Mouse (Mus musculus) thymus, adult 2 months (tissue): ENCODE data around the gene Mgea5. TPM values are rescaled to one million over a fixed set of nuclear protein-coding genes. Genes with fewer than 3 reads are reported as not detected.
A peak's percentile ranks its signal among the peaks of the same experiment; 100 is the strongest.

Experiments
- DNase-seq: peaks from one replicate; pipeline ENCODE4 v3.0.0; 2021
- H3K27ac ChIP-seq: fragments of 200-500 bp; 2 replicates; pipeline ENCODE4 v1.5.1; 2012; ENCODE audit warnings: low read length, control low read depth; ENCODE audit not compliant: control insufficient read depth, insufficient read depth
- H3K27me3 ChIP-seq: fragments of 200-500 bp; 2 replicates; pipeline ENCODE4 v1.6.1; 2012; ENCODE audit warnings: mild to moderate bottlenecking, low read length, moderate library complexity, mixed read lengths; ENCODE audit not compliant: control insufficient read depth, insufficient read depth
- H3K36me3 ChIP-seq: fragments of 200-500 bp; 2 replicates; pipeline ENCODE4 v1.6.1; 2012; ENCODE audit warnings: mild to moderate bottlenecking, low read length, moderate library complexity; ENCODE audit not compliant: control insufficient read depth, insufficient read depth
- H3K4me1 ChIP-seq: fragments of 200-500 bp; replicated peaks from 2 replicates; pipeline ENCODE4 v1.6.1; 2012; ENCODE audit warnings: low read length; ENCODE audit not compliant: control insufficient read depth, insufficient read depth
- H3K4me3 ChIP-seq: fragments of 200-500 bp; 2 replicates; pipeline ENCODE4 v1.5.1; 2012; ENCODE audit warnings: mild to moderate bottlenecking, low read length, control low read depth, moderate library complexity; ENCODE audit not compliant: control insufficient read depth, insufficient read depth
- CTCF ChIP-seq: fragments of 200-500 bp; IDR thresholded peaks from 2 replicates; pipeline ENCODE4 v1.5.1; 2012; ENCODE audit warnings: mild to moderate bottlenecking, control low read depth, low read length, moderate library complexity, borderline replicate concordance; ENCODE audit not compliant: control insufficient read depth, poor library complexity, insufficient read depth; ENCODE audit errors: extremely low read depth
- POLR2A ChIP-seq: fragments of 200-500 bp; IDR thresholded peaks from 2 replicates; pipeline ENCODE4 v1.6.1; 2012; ENCODE audit warnings: mild to moderate bottlenecking, low read length, control low read depth, moderate library complexity; ENCODE audit not compliant: control insufficient read depth, poor library complexity, insufficient read depth; ENCODE audit errors: extremely low read depth
- WGBS: fragments of 180-500 bp; shearing (Covaris S2); methylation state at CpG from one replicate; pipeline ENCODE4 v1.1.7; 2018; 5-methylcytosine and 5-hydroxymethylcytosine counted together
- polyA plus RNA-seq: library from polyadenylated mRNA; depleted of rRNA; stranded (reverse); fragments of >200 nt; gene quantifications from 2 replicates; pipeline ENCODE4 v1.2.3, GENCODE M21; 2012

The Mgea5 gene
- polyA plus RNA-seq, 1 experiment, result 74.2 TPM

GRCm38 (mm10) chr19:45734762-45735161 is 48.9 kb downstream of the Mgea5 start:
- no peaks in the 10 kb centered on the region; the same call in 1 of the 2 replicates for H3K27me3 ChIP-seq
- TF ChIP-seq POLR2A, result no peak
- no peak for TF ChIP-seq CTCF
- H3K27ac ChIP-seq, result no peak overlapping the region
- peaks cover 26% of the 10 kb centered on the region for H3K4me1 ChIP-seq
- no peaks in the 10 kb centered on the region for H3K36me3 ChIP-seq
- 95% methylated on average over 7 of the region's 7 CpGs for WGBS
- DNase-seq, result no peak
- H3K4me3 ChIP-seq, result no peak overlapping the region

GRCm38 (mm10) chr19:45734191-45734590 is 49.4 kb downstream of the Mgea5 start:
- no peaks in the 10 kb centered on the region for H3K36me3 ChIP-seq
- no peaks in the 10 kb centered on the region; the same call in 1 of the 2 replicates for H3K27me3 ChIP-seq
- no peak for DNase-seq
- TF ChIP-seq POLR2A, result no peak
- no peak for TF ChIP-seq CTCF
- WGBS, result 97% methylated on average over 5 of the region's 5 CpGs
- H3K27ac ChIP-seq, result no peak overlapping the region
- peaks cover 26% of the 10 kb centered on the region for H3K4me1 ChIP-seq
- H3K4me3 ChIP-seq, result no peak overlapping the region

GRCm38 (mm10) chr19:45733564-45733963 is 50.1 kb downstream of the Mgea5 start:
- no peak overlapping the region for H3K4me3 ChIP-seq
- H3K27me3 ChIP-seq, result no peaks in the 10 kb centered on the region; the same call in 1 of the 2 replicates
- no peak for TF ChIP-seq CTCF
- no peak for TF ChIP-seq POLR2A
- H3K4me1 ChIP-seq, result peaks cover 26% of the 10 kb centered on the region
- 16% methylated on average over 10 of the region's 10 CpGs for WGBS
- H3K36me3 ChIP-seq, result no peaks in the 10 kb centered on the region
- DNase-seq, result peak; percentile 45
- no peak overlapping the region for H3K27ac ChIP-seq

- WGBS, result 98% methylated on average over 7 of the region's 7 CpGs
- H3K4me3 ChIP-seq, result no peak overlapping the region
- no peaks in the 10 kb centered on the region for H3K27me3 ChIP-seq
- no peak overlapping the region for H3K27ac ChIP-seq
- no peak for DNase-seq
- H3K4me1 ChIP-seq, result peaks cover 26% of the 10 kb centered on the region
- H3K36me3 ChIP-seq, result no peaks in the 10 kb centered on the region
- TF ChIP-seq POLR2A, result no peak
- no peak for TF ChIP-seq CTCF
Measured at GRCm38 (mm10) chr19:45731658-45732057, 52.0 kb downstream of the Mgea5 start.

- Histone ChIP-seq H3K36me3 (no peaks in the 10 kb centered on the region), H3K4me3 (no peak overlapping the region), H3K27me3 (no peaks in the 10 kb centered on the region), H3K4me1 (peaks cover 23% of the 10 kb centered on the region), H3K27ac (no peak overlapping the region)
- TF ChIP-seq CTCF (no peak), POLR2A (no peak)
- WGBS, result 89% methylated on average over 8 of the region's 8 CpGs
- DNase-seq, result no peak
Measured at GRCm38 (mm10) chr19:45730042-45730441, 53.6 kb downstream of the Mgea5 start.

- 34% methylated on average over 10 of the region's 10 CpGs for WGBS
Measured at GRCm38 (mm10) chr19:45727231-45727630, 56.4 kb downstream of the Mgea5 start.

GRCm38 (mm10) chr19:45725677-45726277 is 57.9 kb downstream of the Mgea5 start:
- peaks cover 9% of the 10 kb centered on the region for H3K4me1 ChIP-seq
- H3K27me3 ChIP-seq, result no peaks in the 10 kb centered on the region
- no peak overlapping the region for H3K27ac ChIP-seq
- WGBS, result 91% methylated on average over 14 of the region's 14 CpGs
- TF ChIP-seq POLR2A (no peak), CTCF (no peak)
- no peak overlapping the region for H3K4me3 ChIP-seq
- DNase-seq, result no peak
- no peaks in the 10 kb centered on the region for H3K36me3 ChIP-seq

More at GRCm38 (mm10) chr19:45727231-45727630, 56.4 kb downstream of the Mgea5 start:
- no peak overlapping the region for H3K27ac ChIP-seq
- peaks cover 9% of the 10 kb centered on the region for H3K4me1 ChIP-seq
- H3K4me3 ChIP-seq, result no peak overlapping the region
- H3K27me3 ChIP-seq, result no peaks in the 10 kb centered on the region
- DNase-seq, result peak; percentile 72
- H3K36me3 ChIP-seq, result no peaks in the 10 kb centered on the region
- 0 out of 2 replicates have a peak, but pooled peaks have one; percentile 38 for TF ChIP-seq POLR2A
- TF ChIP-seq CTCF, result no peak
